Mouse (Mus musculus) lung, postnatal 4 days (tissue): ENCODE measurements around the gene Cnst.

Source experiments
- DNase-seq, 2 experiments: peaks; one replicate each; pipeline ENCODE4 v3.0.0; 2021

Cnst gene

DNA sequence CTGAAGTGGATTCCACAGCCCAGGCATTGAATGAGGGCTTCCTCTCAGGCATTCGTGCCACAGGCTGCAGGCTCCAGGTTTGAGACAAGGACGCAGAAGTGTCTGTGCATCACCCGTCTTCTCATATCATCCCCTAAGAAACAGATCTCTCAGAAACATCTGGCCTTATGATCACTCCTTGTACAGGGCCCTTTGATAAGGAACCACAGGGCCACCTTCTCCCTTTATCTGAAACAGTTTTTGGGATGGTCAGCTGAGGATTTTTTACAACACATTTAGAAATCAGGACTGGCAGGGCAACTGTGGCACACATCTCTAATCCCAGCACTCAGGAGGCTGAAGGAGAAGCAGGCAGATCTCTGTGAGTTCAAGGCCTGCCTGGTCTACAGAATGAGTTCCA is 103.2 kb downstream of the Cnst start:
- DNase-seq: peak in 1 of 2 experiments; percentile 9

- peak in 1 of 2 experiments; percentile 10 for DNase-seq
Observed at GRCm38 (mm10) chr1:179650284-179650683, 104.1 kb downstream of the Cnst start.

DNA sequence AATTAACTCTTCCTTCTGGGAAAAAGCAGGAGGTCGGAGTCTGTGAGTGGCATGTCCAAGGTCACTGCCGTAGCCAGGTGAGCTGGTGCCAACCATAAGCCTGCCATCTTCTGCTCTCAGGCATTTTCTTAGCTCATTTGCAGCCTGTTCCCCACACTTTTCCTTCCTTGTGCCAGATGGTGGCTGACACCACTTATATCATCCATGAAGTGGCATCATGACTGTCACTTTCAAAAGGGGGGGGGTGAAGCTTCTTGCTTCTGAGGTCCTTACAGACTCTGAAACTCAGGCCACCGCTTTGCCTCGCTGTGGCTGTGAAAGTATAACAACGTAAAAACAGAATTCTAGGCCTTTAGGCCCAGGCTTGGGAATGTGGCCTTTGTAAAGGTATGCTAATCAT is 105.1 kb downstream of the Cnst start:
- no peak for DNase-seq

DNA sequence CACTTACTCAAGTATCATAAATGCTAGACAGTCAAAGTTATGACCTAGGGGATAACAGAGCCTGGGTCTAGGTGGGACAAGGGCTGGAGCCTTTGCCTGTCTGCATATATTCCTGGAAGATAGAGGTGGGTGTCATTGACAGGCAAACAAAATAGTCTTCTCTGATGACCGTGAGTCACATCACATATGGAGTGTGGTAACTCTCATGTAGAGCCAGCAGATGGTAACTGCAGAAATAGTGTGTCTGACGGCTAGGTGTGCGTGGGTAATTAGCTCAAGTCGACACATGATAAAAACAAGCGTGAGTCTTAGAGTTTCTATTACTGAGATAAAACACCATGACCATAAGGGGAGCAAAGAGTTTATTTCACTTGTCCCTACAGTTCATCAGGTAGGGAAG is 116.9 kb downstream of the Cnst start:
- no peak for DNase-seq

DNA sequence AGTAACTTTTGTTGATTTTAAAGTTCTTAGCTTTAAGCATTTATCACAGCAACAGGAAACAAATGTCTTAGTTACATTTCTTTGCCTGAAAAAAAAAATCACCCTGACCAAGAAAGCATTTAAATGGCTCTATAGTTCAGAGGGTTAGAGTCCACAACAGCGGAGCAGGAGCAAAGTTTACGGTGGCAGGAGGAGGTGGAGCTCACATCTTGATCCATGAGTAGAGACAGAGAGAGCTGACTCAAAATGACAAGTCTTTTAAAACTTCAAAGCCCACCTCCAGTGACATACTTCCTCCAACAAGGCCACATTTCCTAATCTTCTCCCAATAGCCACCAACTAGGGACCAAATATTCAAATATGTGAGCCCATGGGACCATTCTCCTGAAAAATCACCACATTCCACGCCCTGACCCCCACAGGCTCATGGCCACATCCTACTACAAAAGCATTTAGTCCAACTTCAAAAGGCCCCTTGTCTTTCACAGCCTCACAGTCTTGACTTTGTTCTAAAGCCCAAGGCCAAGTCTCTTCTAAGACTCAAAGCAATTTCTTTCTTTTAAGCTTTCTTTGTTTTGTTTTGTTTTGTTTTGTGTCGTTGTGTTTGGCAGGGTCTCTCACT is 118.2 kb downstream of the Cnst start:
- DNase-seq: no peak

GRCm38 (mm10) chr1:179666971-179667370 is 120.8 kb downstream of the Cnst start:
- DNase-seq: no peak

DNA sequence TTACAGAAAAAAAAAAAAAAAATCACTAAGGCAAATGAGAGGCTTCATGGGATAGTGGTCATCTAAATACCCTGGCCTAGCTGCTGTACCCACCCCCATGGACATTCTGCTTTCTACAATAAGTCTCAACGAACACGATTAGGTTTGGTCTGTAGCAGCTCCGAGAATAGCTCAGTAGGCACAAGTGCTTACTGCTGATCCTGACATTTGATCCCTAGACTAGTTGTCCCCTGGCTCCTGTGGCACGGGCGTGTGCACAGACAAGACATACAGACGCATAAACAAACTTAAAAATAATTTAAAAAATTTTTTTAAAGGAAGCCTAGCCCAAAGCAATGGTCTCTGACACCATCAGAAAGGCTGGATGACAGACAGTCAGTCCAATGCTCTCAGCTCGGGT is 121.3 kb downstream of the Cnst start:
- DNase-seq: no peak

GRCm38 (mm10) chr1:179668013-179668805 is 122.0 kb downstream of the Cnst start, which contains the start of gene Sccpdh:
Sccpdh (plus strand) TSS chr1:179668210.
- peak; percentile 92 to 95 for DNase-seq

DNA sequence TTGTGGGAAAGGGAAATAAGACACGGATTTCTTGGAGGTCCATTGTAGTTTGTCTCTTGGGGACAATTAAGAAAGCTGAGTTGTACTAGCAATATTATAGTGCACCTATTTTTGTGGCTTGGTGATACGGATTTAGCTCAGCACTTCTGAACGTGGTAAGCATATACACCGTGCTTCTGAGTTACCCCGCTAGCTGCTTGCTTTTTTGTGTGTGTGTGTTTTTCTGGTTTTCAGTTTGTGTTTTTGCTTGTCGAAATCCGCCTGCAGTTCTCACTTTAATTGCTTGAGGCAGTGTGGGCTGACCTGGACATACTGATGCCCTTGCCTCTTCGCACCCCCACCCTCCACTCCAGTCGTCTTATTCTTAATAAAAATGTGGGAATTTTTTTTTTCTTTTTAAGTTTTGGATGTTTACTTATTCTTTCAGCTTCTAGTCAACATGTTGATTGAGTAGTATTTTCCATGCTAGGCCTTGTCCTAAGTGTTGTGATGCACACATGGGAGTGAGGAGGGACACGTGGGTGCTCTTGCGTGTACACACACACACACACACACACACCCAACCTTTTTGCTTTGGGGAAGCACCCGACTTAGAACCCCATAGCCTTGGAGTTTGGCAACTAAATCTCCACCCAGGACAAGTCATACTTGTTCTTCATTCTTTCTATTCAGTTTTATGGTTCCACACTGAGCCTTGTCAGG is 122.8 kb downstream of the Cnst start:
- peak in 1 of 2 experiments; percentile 17 for DNase-seq

DNA sequence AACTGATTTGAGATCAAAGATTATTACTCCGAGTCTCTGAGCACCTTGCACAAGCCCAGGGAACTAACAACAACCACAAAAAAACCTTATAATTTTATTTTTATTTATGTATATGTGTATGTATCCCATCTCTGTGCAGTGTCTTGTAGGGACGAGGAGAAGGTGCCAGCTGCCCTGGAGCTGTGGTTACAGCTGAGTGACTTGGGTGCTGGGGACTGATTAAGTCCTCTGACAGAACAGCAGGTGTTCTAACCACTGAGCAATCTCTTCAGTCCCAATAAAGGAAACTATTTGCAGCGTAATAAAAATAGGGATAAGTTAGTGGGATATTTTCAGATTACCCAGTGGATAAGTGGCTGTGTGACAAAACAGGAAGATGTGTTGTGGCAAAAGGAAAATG is 128.2 kb downstream of the Cnst start:
- no peak for DNase-seq

DNA sequence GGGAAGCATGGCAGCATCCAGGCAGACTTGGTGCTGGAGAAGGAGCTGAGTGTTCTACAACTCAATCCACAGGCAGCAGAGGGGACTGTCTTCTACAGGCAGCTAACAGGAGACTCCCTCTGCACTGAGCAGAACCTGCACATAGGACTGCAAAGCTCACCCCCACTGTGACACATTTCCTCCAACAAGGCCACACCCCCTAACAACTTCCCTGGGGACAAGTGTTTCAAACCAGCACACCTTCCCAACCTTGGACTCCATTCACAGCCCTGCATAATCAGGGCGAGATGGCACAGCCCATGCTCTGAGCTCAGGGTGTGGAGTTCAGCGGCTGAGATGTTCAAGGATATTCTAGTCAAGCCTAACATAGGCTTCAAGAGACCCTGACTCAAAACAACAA is 130.9 kb downstream of the Cnst start:
- no peak for DNase-seq
